Mouse (Mus musculus): Measurements from ENCODE around the gene Asb18.

Gene Asb18

GRCm38 (mm10) chr1:89971848-89972247 lies 42.6 kb downstream of the Asb18 start:
- in situ Hi-C loops (cut with MboI, MseI): no loop called here

- in situ Hi-C loops (cut with MboI, MseI): no loop called here
These were observed 44.8 kb downstream of the Asb18 start for GRCm38 (mm10) chr1:89969714-89970110.

GRCm38 (mm10) chr1:89969072-89969713 lies 45.3 kb downstream of the Asb18 start:
- in situ Hi-C loops (cut with MboI, MseI): no loop called here

GRCm38 (mm10) chr1:89968111-89968851 lies 46.2 kb downstream of the Asb18 start:
- in situ Hi-C loops (cut with MboI, MseI): no loop called here

GRCm38 (mm10) chr1:89967585-89967984 lies 46.9 kb downstream of the Asb18 start:
- in situ Hi-C loops (cut with MboI, MseI): no loop called here

- in situ Hi-C loops (cut with MboI, MseI): no loop called here
These were observed 50.0 kb downstream of the Asb18 start for GRCm38 (mm10) chr1:89964426-89964825.

- in situ Hi-C loops (cut with MboI, MseI): no loop called here
These were observed 51.2 kb downstream of the Asb18 start for GRCm38 (mm10) chr1:89963296-89963695.

GRCm38 (mm10) chr1:89962092-89962491 lies 52.4 kb downstream of the Asb18 start:
- in situ Hi-C loops (cut with MboI, MseI): no loop called here

GRCm38 (mm10) chr1:89959393-89959792 lies 55.1 kb downstream of the Asb18 start:
- in situ Hi-C loops (cut with MboI, MseI): no loop called here

- in situ Hi-C loops (cut with MboI, MseI): no loop called here
These were observed 71.3 kb downstream of the Asb18 start for GRCm38 (mm10) chr1:89943202-89943601.

GRCm38 (mm10) chr1:89942395-89942976 lies 72.0 kb downstream of the Asb18 start:
- in situ Hi-C loops (cut with MboI, MseI): no loop called here

GRCm38 (mm10) chr1:89941701-89942381 lies 72.6 kb downstream of the Asb18 start:
- in situ Hi-C loops (cut with MboI, MseI): no loop called here

- in situ Hi-C loops (cut with MboI, MseI): no loop called here
These were observed 73.4 kb downstream of the Asb18 start for GRCm38 (mm10) chr1:89940961-89941524.

- in situ Hi-C loops (cut with MboI, MseI): no loop called here
These were observed 74.3 kb downstream of the Asb18 start for GRCm38 (mm10) chr1:89939981-89940726.

GRCm38 (mm10) chr1:89939596-89939960 lies 74.9 kb downstream of the Asb18 start:
- in situ Hi-C loops (cut with MboI, MseI): no loop called here

GRCm38 (mm10) chr1:89938884-89939595 lies 75.4 kb downstream of the Asb18 start:
- in situ Hi-C loops (cut with MboI, MseI): no loop called here

- in situ Hi-C loops (cut with MboI, MseI): no loop called here
These were observed 78.7 kb downstream of the Asb18 start for GRCm38 (mm10) chr1:89935493-89936348.

GRCm38 (mm10) chr1:89934316-89935260 lies 79.9 kb downstream of the Asb18 start:
- in situ Hi-C loops (cut with MboI, MseI): no loop called here

- in situ Hi-C loops (cut with MboI, MseI): no loop called here
These were observed 80.7 kb downstream of the Asb18 start for GRCm38 (mm10) chr1:89933786-89934185.
